13 mouse cellular contexts compared by ENCODE assay signal in genomic region chr3:65416571-65416970, GRCm38 (mm10).
"Had no signal": no experiment of that assay in that cellular context is flagged by ENCODE, and none has a peak within 500 bp of the region (broad histone marks: within the 10 kb centered on the region; RNA-seq: fewer than 3 reads in every experiment).

No protein-coding gene starts in this region.

- ATAC-seq: lung, postnatal 0 days; midbrain, embryonic 13.5 days; midbrain, embryonic 16.5 days had no signal

- DNase-seq: lung, adult 2 months; lung, postnatal 4 days; retina, postnatal 1 day; right cerebral cortex, adult 18-20 months; right cerebral cortex, postnatal 25 days; right cerebral cortex, postnatal 4 days; spleen, adult 18-20 months; thymus, adult 18-20 months; thymus, postnatal 14 days; thymus, postnatal 36 days had no signal
